Mouse (Mus musculus) forebrain, embryonic 10.5 days (tissue): Measurements from ENCODE around the gene Carm1. TPM values are rescaled to one million over a fixed set of nuclear protein-coding genes. Genes with fewer than 3 reads are reported as not detected.
A peak's percentile ranks its signal among the peaks of the same experiment; 100 is the strongest.

Source experiments
- DNase-seq: peaks from one replicate; pipeline ENCODE4 v3.0.0-alpha.2; 2017; ENCODE audit warnings: low spot score; ENCODE audit errors: extremely low spot score
- H3K27ac ChIP-seq: fragments of 300-500 bp; sonication (generic); 2 replicates; pipeline ENCODE4 v1.5.1; 2016; ENCODE audit warnings: mild to moderate bottlenecking
- H3K27me3 ChIP-seq: fragments of 300-500 bp; sonication (generic); 2 replicates; pipeline ENCODE4 v1.6.1; 2016; ENCODE audit warnings: mild to moderate bottlenecking; ENCODE audit not compliant: poor library complexity, severe bottlenecking
- H3K36me3 ChIP-seq: fragments of 300-500 bp; sonication (generic); replicated peaks from 2 replicates; pipeline ENCODE4 v1.6.1; 2016; ENCODE audit warnings: mild to moderate bottlenecking, moderate library complexity
- H3K4me1 ChIP-seq: fragments of 300-500 bp; sonication (generic); 2 replicates; pipeline ENCODE4 v1.6.1; 2016
- H3K4me3 ChIP-seq: fragments of 300-500 bp; sonication (generic); 2 replicates; pipeline ENCODE4 v1.5.1; 2016; ENCODE audit warnings: mild to moderate bottlenecking, moderate library complexity
- H3K9me3 ChIP-seq: fragments of 300-500 bp; sonication (generic); 2 replicates; pipeline ENCODE4 v1.6.1; 2016; ENCODE audit warnings: mild to moderate bottlenecking, moderate library complexity
- WGBS: fragments of 180-500 bp; shearing (Covaris S2); methylation state at CpG from one replicate; pipeline ENCODE4 v1.1.7; 2016; 5-methylcytosine and 5-hydroxymethylcytosine counted together
- polyA plus RNA-seq: library from polyadenylated mRNA; unstranded; fragments of >200 nt; fragmentation: Nextera tagmentation; extraction: Ambion mirVana; gene quantifications from 2 replicates; pipeline ENCODE4 v1.2.1, GENCODE M21; 2016

The Carm1 gene
- polyA plus RNA-seq, 1 experiment from 2014 or later = 58.3 TPM

GRCm38 (mm10) chr9:21545351-21545915 is 1.3 kb upstream of the Carm1 start:
- Histone ChIP-seq H3K9me3 (no peaks in the 10 kb centered on the region), H3K4me1 (peaks cover 31% of the 10 kb centered on the region), H3K27me3 (no peaks in the 10 kb centered on the region), H3K36me3 (peaks cover 17% of the 10 kb centered on the region), H3K4me3 (peak overlapping the region; percentile 86), H3K27ac (peak overlapping the region; percentile 98)
- no peak for DNase-seq
- WGBS = 3% methylated on average over 9 of the region's 9 CpGs

GRCm38 (mm10) chr9:21545916-21546788 is 542 bp upstream of the Carm1 start:
- Histone ChIP-seq H3K9me3 (no peaks in the 10 kb centered on the region), H3K4me3 (peak overlapping the region; percentile 86), H3K36me3 (peaks cover 24% of the 10 kb centered on the region), H3K27me3 (no peaks in the 10 kb centered on the region), H3K27ac (peak overlapping the region; percentile 98), H3K4me1 (peaks cover 31% of the 10 kb centered on the region)
- under 1% methylated on average over 67 of the region's 67 CpGs for WGBS
- DNase-seq = peak; percentile 100

GRCm38 (mm10) chr9:21547075-21547941 is 614 bp downstream of the Carm1 start:
- WGBS = under 1% methylated on average over 66 of the region's 66 CpGs
- H3K27ac ChIP-seq = peak overlapping the region; percentile 98
- DNase-seq = peak; percentile 62

GRCm38 (mm10) chr9:21551049-21551448 is 4.4 kb downstream of the Carm1 start:
- peaks cover 16% of the 10 kb centered on the region for H3K4me1 ChIP-seq
- peaks cover 69% of the 10 kb centered on the region for H3K36me3 ChIP-seq
- H3K4me3 ChIP-seq = no peak overlapping the region
- H3K9me3 ChIP-seq = no peaks in the 10 kb centered on the region
- DNase-seq = no peak
- H3K27ac ChIP-seq = no peak overlapping the region
- WGBS = 98% methylated on average over 2 of the region's 2 CpGs
- H3K27me3 ChIP-seq = no peaks in the 10 kb centered on the region

More at GRCm38 (mm10) chr9:21547075-21547941, 614 bp downstream of the Carm1 start:
- H3K27me3 ChIP-seq = no peaks in the 10 kb centered on the region
- no peaks in the 10 kb centered on the region for H3K9me3 ChIP-seq
- peaks cover 36% of the 10 kb centered on the region for H3K36me3 ChIP-seq
- H3K4me3 ChIP-seq = peak overlapping the region; percentile 86
- H3K4me1 ChIP-seq = peaks cover 31% of the 10 kb centered on the region

GRCm38 (mm10) chr9:21553607-21554273 is 7.0 kb downstream of the Carm1 start:
- Histone ChIP-seq H3K36me3 (peaks cover 89% of the 10 kb centered on the region), H3K4me3 (no peak overlapping the region), H3K9me3 (no peaks in the 10 kb centered on the region), H3K27me3 (no peaks in the 10 kb centered on the region), H3K27ac (no peak overlapping the region), H3K4me1 (peaks cover 11% of the 10 kb centered on the region)
- no peak for DNase-seq
- 91% methylated on average over 6 of the region's 6 CpGs for whole genome bisulfite sequencing

GRCm38 (mm10) chr9:21555198-21555742 is 8.6 kb downstream of the Carm1 start:
- H3K36me3 ChIP-seq = peaks cover 89% of the 10 kb centered on the region
- no peaks in the 10 kb centered on the region for H3K9me3 ChIP-seq
- H3K27me3 ChIP-seq = no peaks in the 10 kb centered on the region
- no peak overlapping the region for H3K4me3 ChIP-seq
- H3K27ac ChIP-seq = no peak overlapping the region
- 89% methylated on average over 6 of the region's 6 CpGs for WGBS
- no peak for DNase-seq
- peaks cover 6% of the 10 kb centered on the region; the same call in 1 of the 2 replicates for H3K4me1 ChIP-seq

GRCm38 (mm10) chr9:21556996-21557395 is 10.3 kb downstream of the Carm1 start:
- WGBS = 94% methylated on average over 2 of the region's 2 CpGs
- peaks cover 87% of the 10 kb centered on the region for H3K36me3 ChIP-seq
- H3K9me3 ChIP-seq = no peaks in the 10 kb centered on the region

GRCm38 (mm10) chr9:21557556-21557955 is 10.9 kb downstream of the Carm1 start:
- peaks cover 87% of the 10 kb centered on the region for H3K36me3 ChIP-seq

More at GRCm38 (mm10) chr9:21556996-21557395, 10.3 kb downstream of the Carm1 start:
- Histone ChIP-seq H3K4me3 (no peak overlapping the region), H3K27ac (no peak overlapping the region), H3K27me3 (no peaks in the 10 kb centered on the region), H3K4me1 (peaks cover 6% of the 10 kb centered on the region; the same call in 1 of the 2 replicates)
- no peak for DNase-seq

GRCm38 (mm10) chr9:21558366-21558765 is 11.7 kb downstream of the Carm1 start:
- no peak overlapping the region for H3K27ac ChIP-seq
- no peak for DNase-seq
- WGBS = 92% methylated on average over 4 of the region's 4 CpGs
- no peaks in the 10 kb centered on the region for H3K9me3 ChIP-seq
- H3K4me3 ChIP-seq = no peak overlapping the region
- H3K4me1 ChIP-seq = peaks cover 6% of the 10 kb centered on the region; the same call in 1 of the 2 replicates
- peaks cover 84% of the 10 kb centered on the region for H3K36me3 ChIP-seq
- no peaks in the 10 kb centered on the region for H3K27me3 ChIP-seq

More at GRCm38 (mm10) chr9:21557556-21557955, 10.9 kb downstream of the Carm1 start:
- Histone ChIP-seq H3K27ac (0 out of 2 replicates have a peak overlapping the region, but pooled peaks have one; percentile 12), H3K27me3 (no peaks in the 10 kb centered on the region), H3K9me3 (no peaks in the 10 kb centered on the region), H3K4me3 (no peak overlapping the region), H3K4me1 (peaks cover 6% of the 10 kb centered on the region; the same call in 1 of the 2 replicates)
- 97% methylated on average over 2 of the region's 2 CpGs for WGBS
- no peak for DNase-seq

GRCm38 (mm10) chr9:21559151-21559550 is 12.5 kb downstream of the Carm1 start:
- H3K4me1 ChIP-seq = peaks cover 6% of the 10 kb centered on the region; the same call in 1 of the 2 replicates
- no peak overlapping the region for H3K4me3 ChIP-seq
- H3K27ac ChIP-seq = no peak overlapping the region
- no peaks in the 10 kb centered on the region for H3K27me3 ChIP-seq
- DNase-seq = no peak
- WGBS = 96% methylated on average over 3 of the region's 3 CpGs
- H3K9me3 ChIP-seq = no peaks in the 10 kb centered on the region
- H3K36me3 ChIP-seq = peaks cover 79% of the 10 kb centered on the region

- 78% methylated on average over 1 of the region's 1 CpGs for WGBS
- no peaks in the 10 kb centered on the region for H3K9me3 ChIP-seq
- no peak overlapping the region for H3K4me3 ChIP-seq
- H3K27ac ChIP-seq = no peak overlapping the region
- no peak for DNase-seq
- H3K4me1 ChIP-seq = no peaks in the 10 kb centered on the region
- no peaks in the 10 kb centered on the region for H3K27me3 ChIP-seq
- peaks cover 52% of the 10 kb centered on the region for H3K36me3 ChIP-seq
Measured at GRCm38 (mm10) chr9:21564420-21564819, 17.7 kb downstream of the Carm1 start.
